Mouse (Mus musculus) G1E (cell line): Measurements from ENCODE around the gene Cblc. TPM values are rescaled to one million over a fixed set of nuclear protein-coding genes. Genes with fewer than 3 reads are reported as not detected.
A peak's percentile ranks its signal among the peaks of the same experiment; 100 is the strongest.

Experiments used
- ATAC-seq: 2 replicates; pipeline ENCODE4 v1.8.0; 2016; ENCODE audit warnings: mild to moderate bottlenecking; ENCODE audit not compliant: insufficient number of reproducible peaks, poor library complexity, low FRiP score, severe bottlenecking; ENCODE audit errors: extremely low read depth
- DNase-seq: peaks from one replicate; pipeline ENCODE4 v3.0.0; 2012; ENCODE audit warnings: low spot score
- H3K27me3 ChIP-seq: 2 replicates; pipeline ENCODE4 v1.6.1; 2012; ENCODE audit warnings: mild to moderate bottlenecking, low read length, inconsistent platforms; ENCODE audit not compliant: insufficient read depth
- H3K36me3 ChIP-seq: replicated peaks from 2 replicates; pipeline ENCODE3; 2012; ENCODE audit warnings: mild to moderate bottlenecking, inconsistent platforms
- H3K4me1 ChIP-seq: 2 replicates; pipeline ENCODE4 v1.6.1; 2012; ENCODE audit warnings: low read depth, low read length, inconsistent platforms, mixed read lengths; ENCODE audit not compliant: insufficient read depth
- H3K4me3 ChIP-seq: 2 replicates; pipeline ENCODE4 v1.5.1; 2012; ENCODE audit warnings: low read depth, mild to moderate bottlenecking, inconsistent platforms, low read length, moderate library complexity, mixed read lengths
- H3K9me3 ChIP-seq: replicated peaks from 2 replicates; pipeline ENCODE4 v1.6.1; 2012; ENCODE audit warnings: inconsistent platforms
- CTCF ChIP-seq: IDR thresholded peaks from 2 replicates; pipeline ENCODE4 v1.5.1; 2012; ENCODE audit warnings: low read depth, low read length, inconsistent platforms, mixed read lengths
- GATA1 ChIP-seq: IDR thresholded peaks from 2 replicates; pipeline ENCODE4 v1.6.1; 2012; ENCODE audit warnings: borderline replicate concordance, low read length, inconsistent platforms, mixed read lengths
- GATA2 ChIP-seq: IDR thresholded peaks from 2 replicates; pipeline ENCODE4 v1.6.1; 2012; ENCODE audit warnings: low read depth, low read length, inconsistent platforms, borderline replicate concordance
- POLR2AphosphoS5 ChIP-seq: IDR thresholded peaks from 2 replicates; pipeline ENCODE4 v1.6.1; 2012; ENCODE audit warnings: low read depth, low read length, inconsistent platforms; ENCODE audit not compliant: insufficient replicate concordance
- TAL1 ChIP-seq: conservative IDR thresholded peaks from 2 replicates; pipeline ENCODE4 v1.6.1; 2012; ENCODE audit warnings: low read depth, low read length, inconsistent platforms, mixed read lengths
- polyA plus RNA-seq: library from polyadenylated mRNA; stranded (reverse); fragments of >175 nt; gene quantifications from 2 replicates; pipeline ENCODE4 v1.2.3, GENCODE M21; 2012
- total RNA-seq, 2 experiments: library from RNA; stranded (forward) in 1 of 2; stranded (reverse) in 1 of 2; fragments of 200-1000 nt in 1 of 2; fragments of >200 nt in 1 of 2; fragmentation: Nextera tagmentation in 1 of 2; gene quantifications; 2 replicates each; pipeline ENCODE4 v1.2.3; 2014 to 2017

Gene Cblc
- total RNA-seq (2014; fragmentation: Nextera tagmentation) (not detected in 2 replicates), total RNA-seq (2017) (not detected in 2 replicates), polyA plus RNA-seq (not detected in 2 replicates)

GRCm38 (mm10) chr7:19796697-19797588 is at the start of gene Cblc:
TSS of gene Cblc (minus strand) at chr7:19796809.
- Histone ChIP-seq H3K9me3 (no peaks in the 10 kb centered on the region), H3K27me3 (peaks cover 18% of the 10 kb centered on the region), H3K36me3 (no peaks in the 10 kb centered on the region), H3K4me3 (no peak within 1 kb of the TSS; the same call in 1 of the 2 replicates), H3K4me1 (peaks cover 9% of the 10 kb centered on the region)
- ATAC-seq (peak; percentile 60; the same call in 1 of the 2 replicates), DNase-seq (peak; percentile 77)
- TF ChIP-seq TAL1, result no peak
- TF ChIP-seq CTCF, result peak; percentile 85

- ATAC-seq, result no peak
- Histone ChIP-seq H3K4me3 (no peak overlapping the region), H3K9me3 (no peaks in the 10 kb centered on the region), H3K36me3 (no peaks in the 10 kb centered on the region), H3K27me3 (peaks cover 16% of the 10 kb centered on the region; the same call in 1 of the 2 replicates), H3K4me1 (no peaks in the 10 kb centered on the region)
- TF ChIP-seq CTCF (no peak), TAL1 (no peak), POLR2AphosphoS5 (no peak), GATA2 (no peak), GATA1 (no peak)
- no peak for DNase-seq
Measured at GRCm38 (mm10) chr7:19844521-19845171, 48.0 kb upstream of the Cblc start.

GRCm38 (mm10) chr7:19843561-19843960 is 47.0 kb upstream of the Cblc start:
- DNase-seq (peak; percentile 47), ATAC-seq (peak; percentile 40; the same call in 1 of the 2 replicates)
- no peaks in the 10 kb centered on the region for H3K36me3 ChIP-seq
- TF ChIP-seq GATA1 (no peak), POLR2AphosphoS5 (no peak), CTCF (peak; percentile 65), GATA2 (no peak), TAL1 (no peak)
- H3K9me3 ChIP-seq, result no peaks in the 10 kb centered on the region
- H3K4me3 ChIP-seq, result no peak overlapping the region
- H3K4me1 ChIP-seq, result no peaks in the 10 kb centered on the region
- H3K27me3 ChIP-seq, result peaks cover 14% of the 10 kb centered on the region; the same call in 1 of the 2 replicates

- Histone ChIP-seq H3K36me3 (no peaks in the 10 kb centered on the region), H3K9me3 (no peaks in the 10 kb centered on the region), H3K4me1 (no peaks in the 10 kb centered on the region), H3K4me3 (no peak overlapping the region), H3K27me3 (peaks cover 14% of the 10 kb centered on the region; the same call in 1 of the 2 replicates)
- DNase-seq (no peak), ATAC-seq (no peak)
- no peak for TF ChIP-seq POLR2AphosphoS5
- no peak for TF ChIP-seq GATA1
- no peak for TF ChIP-seq GATA2
- no peak for TF ChIP-seq CTCF
Measured at GRCm38 (mm10) chr7:19842885-19843504, 46.4 kb upstream of the Cblc start.

- TF ChIP-seq CTCF (no peak), GATA1 (no peak), TAL1 (no peak), GATA2 (no peak), POLR2AphosphoS5 (no peak)
- no peak for ATAC-seq
- Histone ChIP-seq H3K27me3 (peaks cover 11% of the 10 kb centered on the region; the same call in 1 of the 2 replicates), H3K4me1 (no peaks in the 10 kb centered on the region), H3K4me3 (no peak overlapping the region), H3K9me3 (no peaks in the 10 kb centered on the region), H3K36me3 (no peaks in the 10 kb centered on the region)
- DNase-seq, result no peak
Measured at GRCm38 (mm10) chr7:19841686-19842413, 45.2 kb upstream of the Cblc start.
